Mouse (Mus musculus) ovary, adult 2 months (tissue): ENCODE measurements around the gene Gm10037. TPM values are rescaled to one million over a fixed set of nuclear protein-coding genes. Genes with fewer than 3 reads are reported as not detected.

Experiments used
- polyA plus RNA-seq: library from polyadenylated mRNA; depleted of rRNA; stranded (reverse); fragments of >200 nt; gene quantifications from 2 replicates; pipeline ENCODE4 v1.2.3, GENCODE M21; 2012; rRNA removed

The Gm10037 gene
- polyA plus RNA-seq = 0.35 TPM in 1 of 2 replicates, not detected in the other

GRCm38 (mm10) chr13:67830911-67831336 lies at the start of gene Gm10037:
Gm10037 (plus strand) TSS chr13:67831106.

DNA sequence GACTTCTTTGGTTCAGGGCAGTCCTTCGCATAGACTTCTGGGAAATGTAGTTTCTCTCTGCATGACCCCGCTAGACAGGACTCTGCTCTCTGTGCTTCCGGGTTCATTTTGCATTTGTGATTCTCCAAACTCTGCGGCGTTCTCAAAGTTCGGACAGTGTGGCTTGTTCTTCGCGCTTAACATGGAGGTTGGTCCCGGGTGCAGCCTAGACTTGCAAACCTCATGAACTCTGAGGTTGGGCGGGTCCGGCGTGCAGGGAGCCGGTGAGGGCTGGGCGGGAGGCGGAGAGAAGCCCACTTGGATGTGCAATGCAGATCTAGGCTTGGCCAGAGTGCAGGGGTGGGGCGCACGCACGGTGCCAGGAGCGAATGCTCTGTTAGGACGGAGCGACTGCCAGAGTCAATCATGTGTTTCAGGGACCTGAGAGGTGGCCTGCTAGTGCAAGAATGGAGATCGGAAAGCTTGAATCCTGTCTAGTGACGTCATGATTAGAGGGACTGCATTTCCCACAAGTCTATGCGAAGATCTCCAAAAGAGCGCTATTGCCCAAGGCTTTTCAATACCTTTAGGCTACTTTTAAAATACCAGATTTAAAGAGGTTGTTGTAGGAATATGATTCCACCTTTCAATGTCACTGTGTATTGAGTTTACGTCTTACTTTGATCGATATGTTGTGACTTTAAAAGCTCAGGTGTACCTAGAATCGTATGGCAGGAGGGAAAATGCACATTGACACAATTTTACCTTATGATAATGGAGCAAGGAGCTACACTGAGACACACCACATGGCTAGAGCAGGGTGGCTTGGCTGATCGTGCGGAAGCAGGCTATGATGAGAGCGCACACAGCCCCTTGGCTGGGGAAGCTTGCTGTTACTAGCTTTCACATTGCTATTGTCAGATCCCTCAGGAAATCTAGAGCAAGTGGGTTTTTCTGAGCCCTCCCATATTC lies 16.9 kb upstream of the Gm10037 start, which contains the start of gene Zfp273:
Zfp273 (plus strand) TSS at position 31 of the 951 bp plus-strand sequence.

DNA sequence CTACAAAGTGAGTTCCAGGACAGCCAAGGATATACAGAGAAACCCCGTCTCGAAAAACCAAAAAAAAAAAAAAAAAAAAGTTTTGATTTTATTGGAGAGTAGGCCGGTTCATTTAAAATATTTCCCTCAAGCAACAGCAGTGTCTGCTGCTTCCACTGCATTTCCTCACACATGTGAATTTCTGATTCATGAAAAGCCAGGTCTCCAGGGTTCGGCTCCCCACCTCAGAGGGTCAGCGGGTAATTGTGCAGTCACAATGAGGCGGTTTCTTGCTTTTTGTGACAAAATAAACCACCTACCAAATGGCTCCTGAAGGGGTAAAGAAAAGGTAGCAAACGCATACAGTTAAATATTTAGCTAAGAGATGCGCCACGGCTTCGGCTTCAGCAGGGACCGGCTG lies 32.1 kb downstream of the Gm10037 start, which contains the start of gene BC048507:
BC048507 (plus strand) TSS at position 301 of the 400 bp plus-strand sequence.

Other genes with a start within 250 kb of the Gm10037 start
- 0.05 and 0.14 TPM in 2 replicates for gene Zfp729b, start 221.4 kb upstream of the Gm10037 start, polyA plus RNA-seq
- not detected in 2 replicates for gene Gm49345, start 193.3 kb upstream of the Gm10037 start, polyA plus RNA-seq
- gene Zfp729a, start 193.3 kb upstream of the Gm10037 start, polyA plus RNA-seq = 0.46 and 1.1 TPM in 2 replicates
- gene Zfp738, start 144.0 kb upstream of the Gm10037 start, polyA plus RNA-seq = 2.9 and 3.4 TPM in 2 replicates
- 0.31 and 0.92 TPM in 2 replicates for gene Zfp65, start 101.9 kb upstream of the Gm10037 start, polyA plus RNA-seq
- 0.07 and 0.14 TPM in 2 replicates for gene Zfp85, start 75.9 kb upstream of the Gm10037 start, polyA plus RNA-seq
- gene Zfp493, start 51.4 kb upstream of the Gm10037 start, polyA plus RNA-seq = 0.61 and 0.90 TPM in 2 replicates
- 0.14 and 0.58 TPM in 2 replicates for gene Zfp273, start 17.4 kb upstream of the Gm10037 start, polyA plus RNA-seq
- gene BC048507, start 32.2 kb downstream of the Gm10037 start, polyA plus RNA-seq = not detected in 2 replicates